Mouse (Mus musculus) olfactory bulb, adult 2 months (tissue): ENCODE measurements around the gene Dlgap4.

Experiments
- CTCF ChIP-seq: fragments of 200-500 bp; IDR thresholded peaks from 2 replicates; pipeline ENCODE4 v1.5.1; 2012; ENCODE audit warnings: low read depth, mild to moderate bottlenecking, low read length, moderate library complexity; ENCODE audit not compliant: insufficient read depth
- POLR2A ChIP-seq: fragments of 200-500 bp; IDR thresholded peaks from 2 replicates; pipeline ENCODE4 v1.6.1; 2012; ENCODE audit warnings: mild to moderate bottlenecking, low read depth, low read length, moderate library complexity; ENCODE audit not compliant: insufficient read depth

DNA sequence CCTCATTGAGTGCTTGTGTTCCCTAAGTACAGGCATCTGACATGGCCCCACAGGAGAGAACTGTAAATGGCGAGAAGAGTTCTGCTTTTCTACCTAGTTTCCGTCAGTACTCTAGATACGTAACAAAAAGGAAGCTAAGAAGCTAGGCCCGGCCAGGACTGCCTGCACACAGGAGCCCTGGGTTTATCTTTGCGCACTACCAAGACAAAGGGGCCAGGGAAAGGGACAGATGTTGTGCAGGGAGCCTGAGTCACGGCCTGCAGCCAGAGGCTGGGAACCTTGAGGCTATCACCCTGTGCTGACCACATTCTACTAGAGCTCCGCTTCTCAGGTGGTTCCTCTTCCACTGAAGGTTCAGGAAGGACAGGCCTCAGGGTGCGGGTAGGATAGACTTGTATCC, 136.2 kb downstream of the Dlgap4 start:
- TF ChIP-seq POLR2A (no peak), CTCF (no peak)
